Mouse (Mus musculus) adrenal gland, adult (tissue): ENCODE measurements around the gene Higd2a.
"Not testable (repeated sequence)": the region's sequence is repeated elsewhere in the genome, so short reads cannot be mapped to it uniquely, and the experiment has no call there.

Experiments
- DNase-seq, 2 experiments: peaks; one replicate each; pipeline ENCODE4 v3.0.0; 2022 to 2023; ENCODE audit warnings: low spot score in 1 of 2; ENCODE audit not compliant: inconsistent age in 2 of 2

Gene Higd2a

GRCm38 (mm10) chr13:54581385-54581784, 8.6 kb upstream of the Higd2a start:
- DNase-seq, result peak in 1 of 2 experiments; percentile 66

DNA sequence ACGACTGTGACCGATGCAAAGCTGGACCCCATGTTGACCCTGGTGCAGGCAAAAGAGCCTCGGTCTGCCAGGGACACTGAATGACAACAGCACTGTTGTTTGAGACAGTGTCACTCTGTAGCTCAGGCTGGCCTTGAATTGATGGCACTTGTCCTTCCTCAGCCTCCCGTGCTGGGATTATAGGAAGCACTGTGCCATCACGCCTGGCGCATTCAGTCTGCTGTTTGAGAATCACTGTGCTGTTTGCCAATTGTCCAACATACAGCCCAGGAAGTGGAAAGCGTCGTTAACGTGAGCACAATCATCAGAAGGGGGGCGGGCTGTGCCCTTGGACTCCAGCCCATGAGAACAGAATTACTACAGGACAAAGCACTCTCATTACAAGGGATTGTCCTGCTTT, 7.9 kb upstream of the Higd2a start:
- DNase-seq, result peak; percentile 65 to 88

DNA sequence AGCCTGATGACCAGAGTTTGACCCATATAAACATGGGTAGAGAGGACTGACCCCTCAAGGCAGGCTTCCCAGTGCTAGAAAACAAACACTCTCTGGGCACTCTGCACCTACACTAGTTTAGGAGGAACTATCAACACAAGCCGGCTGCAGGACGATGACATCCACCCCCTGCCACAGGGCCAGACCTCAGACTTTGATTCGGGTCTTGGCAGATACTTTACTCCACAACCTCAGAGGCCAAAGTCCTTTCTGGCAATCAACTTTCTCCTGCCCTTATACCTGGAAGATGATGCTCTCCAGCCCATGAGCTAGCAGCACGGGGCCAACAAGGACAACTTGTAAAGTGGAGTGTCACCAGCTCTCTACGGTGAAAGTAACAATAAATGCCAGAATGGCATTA, 7.1 kb upstream of the Higd2a start:
- DNase-seq, result no peak

DNA sequence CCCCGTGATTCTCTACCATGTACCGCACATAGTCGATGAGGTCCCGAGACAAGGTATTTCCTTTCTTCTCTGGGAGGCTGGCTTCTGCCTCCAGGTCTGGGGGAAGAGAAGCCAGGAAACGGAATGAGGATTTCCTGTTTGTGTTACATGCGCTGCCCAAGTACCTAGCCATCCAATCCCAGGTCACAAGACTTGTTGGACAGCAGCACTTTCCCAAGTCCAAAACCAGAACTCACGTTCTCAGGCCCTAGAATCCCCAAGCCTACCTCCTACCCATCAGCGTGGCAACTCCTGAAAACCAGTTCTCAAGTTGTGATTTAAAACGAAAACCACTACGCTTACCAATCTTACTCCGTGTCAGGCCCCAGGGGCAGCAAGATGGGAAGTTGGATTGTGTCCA, 4.2 kb upstream of the Higd2a start:
- no peak for DNase-seq

DNA sequence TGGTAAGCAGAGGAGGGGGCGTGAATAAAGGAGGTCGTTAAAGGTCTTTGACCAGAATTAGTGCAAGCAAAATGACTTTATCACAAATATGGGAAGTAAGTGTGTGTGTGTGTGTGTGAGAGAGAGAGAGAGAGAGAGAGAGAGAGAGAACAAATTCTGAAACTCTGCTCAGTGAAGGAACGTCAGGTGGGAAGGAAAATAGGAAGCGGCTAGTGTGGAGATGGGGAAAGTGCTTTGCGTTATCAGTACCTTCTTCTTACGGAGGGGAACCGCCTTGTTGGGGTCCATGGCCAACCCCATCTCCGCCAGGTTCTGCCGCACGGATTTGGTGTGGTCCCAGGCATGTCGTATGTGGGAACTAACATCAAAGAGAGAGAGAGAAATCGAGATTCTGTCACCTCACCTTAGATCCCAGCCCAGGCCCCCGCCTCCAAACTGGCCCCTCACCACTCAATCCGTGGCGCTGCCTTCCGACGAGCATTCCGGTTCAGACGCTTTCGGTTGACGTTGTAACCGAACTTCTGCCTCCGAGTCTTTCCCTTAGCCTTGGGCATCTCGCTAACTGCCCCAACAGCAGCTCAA, 502 bp upstream of the Higd2a start:
- DNase-seq, result no peak

GRCm38 (mm10) chr13:54591776-54592356, 1.9 kb downstream of the Higd2a start:
- DNase-seq, result no peak

DNA sequence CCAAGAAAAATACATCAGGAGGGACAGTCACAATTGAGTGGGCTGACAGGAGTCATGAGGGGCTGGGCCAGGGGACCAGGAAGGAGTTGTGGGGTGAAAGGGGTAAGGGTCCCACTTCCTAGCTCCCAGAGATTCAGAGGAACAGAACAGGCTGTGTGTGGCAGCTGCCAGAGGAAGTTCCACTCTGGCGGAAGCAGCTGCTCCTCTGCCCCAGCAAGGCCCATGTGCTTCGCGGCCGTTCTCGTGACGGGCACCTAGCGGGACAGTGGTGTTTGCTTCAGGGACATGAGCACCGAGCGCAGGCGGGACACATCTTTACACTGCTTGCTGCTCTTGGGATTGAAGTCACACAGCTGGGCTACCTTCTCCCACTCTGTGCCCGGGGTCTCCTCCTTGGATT, 3.6 kb downstream of the Higd2a start:
- no peak for DNase-seq

- DNase-seq, result no peak
Measured at GRCm38 (mm10) chr13:54596107-54596690, 6.2 kb downstream of the Higd2a start.

DNA sequence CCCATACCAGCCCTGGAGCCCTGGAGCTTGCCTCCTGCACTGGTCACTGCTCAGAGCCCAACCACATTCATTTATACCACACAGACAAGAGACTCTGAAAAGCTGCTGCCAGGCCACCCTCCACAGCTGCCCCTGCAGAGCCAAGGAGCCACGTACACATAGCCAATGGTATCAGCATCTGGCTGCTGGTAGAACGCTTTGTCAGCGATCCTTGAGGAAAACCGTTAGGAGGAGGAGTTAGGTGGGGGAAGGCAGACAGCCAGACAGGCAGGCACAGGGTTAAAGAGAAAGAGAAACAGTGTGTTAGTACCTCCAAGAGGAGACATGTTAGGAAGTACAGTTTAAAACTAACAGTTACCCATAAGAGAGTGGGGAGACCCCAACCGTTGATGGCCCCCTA, 6.9 kb downstream of the Higd2a start:
- DNase-seq, result no peak

DNA sequence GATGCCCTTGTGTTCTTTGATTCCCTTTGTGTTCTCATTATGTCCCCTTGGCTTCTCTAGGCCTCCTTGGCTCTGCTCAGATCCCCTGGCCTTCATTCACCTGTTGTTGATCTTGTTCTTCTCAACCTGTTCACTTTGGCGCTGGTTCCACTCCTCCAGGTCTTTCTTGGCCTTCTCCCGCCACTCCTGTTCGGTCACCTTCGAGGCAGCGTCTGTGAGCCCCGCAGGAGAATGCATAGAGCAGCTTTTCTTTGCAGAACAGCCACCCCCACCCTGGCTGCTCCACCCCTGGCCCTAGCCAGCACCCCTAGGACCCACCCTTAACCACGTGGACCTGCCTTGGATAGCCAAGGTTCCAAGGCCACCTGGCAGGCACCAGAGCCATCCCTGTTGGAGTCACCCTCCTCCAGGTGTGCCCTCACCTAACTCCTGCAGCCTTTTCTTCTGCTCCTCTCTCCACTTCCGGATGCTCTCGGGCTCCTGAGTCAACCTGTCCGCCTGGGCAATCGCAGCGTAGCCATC, 8.7 kb downstream of the Higd2a start:
- no peak for DNase-seq

DNA sequence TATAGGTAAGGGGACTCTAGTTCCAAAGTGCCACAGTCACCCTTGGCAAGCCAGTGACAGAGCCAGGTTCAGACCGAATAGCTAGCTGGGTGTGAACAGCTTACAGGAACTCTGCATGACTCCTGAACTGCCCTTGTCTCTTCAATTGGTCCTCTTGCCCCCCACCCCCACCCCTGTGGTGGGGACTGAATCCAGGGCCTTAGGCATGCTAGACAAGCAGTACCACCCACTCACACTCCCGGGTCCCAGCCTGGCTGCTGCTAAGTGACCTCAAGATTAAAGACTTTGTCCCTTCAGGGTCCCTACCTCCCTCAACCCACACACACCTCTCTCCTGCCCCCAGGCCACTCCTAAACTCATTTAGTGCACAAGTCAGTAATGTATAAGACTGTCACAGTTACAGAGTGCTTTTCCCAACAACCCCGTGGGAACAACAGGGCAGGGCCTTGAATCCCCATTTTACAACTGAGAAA, 12.7 kb downstream of the Higd2a start:
- DNase-seq, result no peak

DNA sequence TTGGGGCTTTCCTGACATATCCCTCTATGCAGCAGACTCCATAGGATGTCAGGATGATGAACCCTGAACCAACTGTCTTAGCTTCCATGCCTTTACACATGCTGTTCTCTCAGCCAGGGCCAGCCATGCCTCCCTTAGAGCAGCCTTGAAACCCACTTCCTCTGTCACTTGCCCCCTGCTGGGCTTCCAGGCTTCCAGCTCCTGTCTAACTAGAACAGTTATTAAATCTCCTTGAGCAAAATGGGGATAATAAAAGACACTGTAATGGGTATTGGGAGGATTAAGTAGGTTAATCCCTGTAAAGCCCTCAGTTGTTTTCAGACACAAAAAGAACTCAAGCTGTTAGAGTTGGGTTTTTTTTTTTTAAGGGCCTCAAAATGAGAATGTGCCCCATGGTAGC, 13.5 kb downstream of the Higd2a start:
- no peak for DNase-seq

DNA sequence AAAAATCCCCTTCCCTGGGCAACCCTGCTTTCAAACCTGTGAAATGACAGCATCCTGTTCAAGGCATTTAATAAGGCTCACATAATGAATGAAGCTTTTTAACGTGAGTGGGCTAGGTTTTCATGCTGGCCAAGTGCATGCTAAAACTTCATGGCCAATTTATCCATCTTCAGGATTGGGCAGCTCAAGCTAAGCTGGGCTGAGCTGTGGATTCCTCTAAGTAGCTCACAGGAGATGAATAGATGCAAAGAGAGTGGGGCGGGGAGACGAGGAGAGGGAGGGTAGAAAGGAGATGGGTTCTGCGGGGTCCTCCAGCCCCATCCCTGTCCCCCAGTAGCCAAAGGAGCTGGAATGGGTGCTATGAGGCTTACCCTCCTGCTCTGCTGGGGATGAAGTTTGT, 14.2 kb downstream of the Higd2a start:
- DNase-seq, result no peak

GRCm38 (mm10) chr13:54605426-54605825, 15.4 kb downstream of the Higd2a start:
- DNase-seq, result no peak

GRCm38 (mm10) chr13:54607204-54607603, 17.2 kb downstream of the Higd2a start:
- no peak for DNase-seq

DNA sequence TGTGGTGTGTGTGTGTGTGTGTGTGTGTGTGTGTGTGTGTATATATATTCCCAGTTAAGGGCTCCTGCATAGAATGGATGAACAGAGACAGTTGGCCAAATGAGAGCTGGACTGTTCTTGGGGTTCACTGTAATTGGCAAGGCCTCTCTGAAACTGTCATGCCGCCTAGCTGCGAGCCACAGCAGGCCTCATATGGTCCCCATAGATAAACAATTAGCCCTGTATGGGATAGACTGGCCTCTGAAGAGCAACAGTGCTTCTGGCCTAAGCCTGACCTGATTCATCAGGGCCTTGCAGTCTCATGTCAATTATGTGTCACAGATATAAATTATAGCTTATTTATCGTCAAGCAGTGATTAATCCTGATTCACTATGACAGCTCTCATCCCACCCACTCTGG, 18.0 kb downstream of the Higd2a start:
- DNase-seq, result no peak

GRCm38 (mm10) chr13:54608666-54609065, 18.7 kb downstream of the Higd2a start:
- DNase-seq, result peak in 1 of 2 experiments; percentile 61

GRCm38 (mm10) chr13:54609301-54609700, 19.3 kb downstream of the Higd2a start:
- DNase-seq, result no peak

DNA sequence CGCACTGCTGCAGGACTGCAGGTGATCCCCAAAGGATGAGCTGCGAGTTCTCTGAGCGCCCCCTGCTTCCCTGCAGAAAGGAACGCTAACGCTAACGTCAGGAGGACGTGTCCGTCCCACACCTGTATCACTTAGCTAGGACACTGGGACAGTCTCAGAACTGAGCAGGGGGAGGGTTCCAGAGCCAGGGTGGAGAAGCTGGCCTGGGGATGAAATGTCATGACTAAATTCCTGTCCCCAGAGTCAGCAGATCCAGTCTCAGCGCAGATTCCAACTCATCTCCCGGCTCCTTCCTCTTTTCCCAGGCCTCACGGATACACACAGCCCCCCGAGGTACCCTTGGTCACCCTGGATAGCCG, 20.6 kb downstream of the Higd2a start:
- DNase-seq, result no peak

- peak; percentile 91 to 97 for DNase-seq
Measured at GRCm38 (mm10) chr13:54610972-54611754, 21.2 kb downstream of the Higd2a start, which contains the start of gene Cltb. Cltb (minus strand) TSS chr13:54611344.

DNA sequence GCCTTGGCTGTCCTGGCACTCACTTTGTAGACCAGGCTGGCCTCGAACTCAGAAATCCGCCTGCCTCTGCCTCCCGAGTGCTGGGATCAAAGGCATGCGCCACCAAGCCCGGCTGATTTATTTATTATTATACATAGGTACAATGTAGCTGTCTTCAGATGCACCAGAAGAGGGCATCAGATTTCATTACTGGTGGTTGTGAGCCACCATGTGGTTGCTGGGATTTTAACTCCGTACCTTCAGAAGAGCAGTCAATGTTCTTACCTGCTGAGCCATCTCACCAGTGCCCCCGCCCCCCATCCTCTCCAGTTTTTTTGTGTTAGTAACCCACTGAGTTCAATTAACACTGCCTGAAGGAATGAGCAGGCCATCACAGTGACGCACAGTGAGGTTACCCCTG, 23.1 kb downstream of the Higd2a start:
- not testable (repeated sequence) for DNase-seq

- no peak for DNase-seq
Measured at GRCm38 (mm10) chr13:54616307-54616706, 26.3 kb downstream of the Higd2a start.
